Mouse (Mus musculus) MEL-GATA-1-ER (cell line): ENCODE results near the gene Hexim1.

Experiments used
- DNase-seq: peaks from one replicate; pipeline ENCODE4 v3.0.0-alpha.2; 2012; ENCODE audit warnings: low read depth; ENCODE audit errors: extremely low read depth

The Hexim1 gene

DNA sequence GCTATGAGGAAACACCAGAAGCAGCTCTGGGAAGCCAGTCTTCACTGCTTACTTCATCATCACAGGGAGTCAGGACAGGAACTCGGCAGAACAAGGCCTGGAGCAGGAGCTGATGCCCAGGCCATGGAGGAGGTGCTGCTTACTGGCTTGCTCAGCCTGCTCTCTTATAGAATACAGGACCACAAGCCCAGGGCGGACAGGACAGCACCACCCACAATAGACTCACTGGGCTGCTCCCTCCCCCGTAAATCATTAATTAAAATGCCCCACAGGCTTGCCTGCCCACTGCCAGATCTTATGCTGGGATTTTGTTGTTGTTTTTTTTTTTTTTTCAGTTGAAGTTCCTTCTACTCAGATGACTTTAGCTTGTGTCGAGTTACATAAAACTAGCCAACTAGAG lies 31.7 kb downstream of the Hexim1 start:
- DNase-seq, result no peak

DNA sequence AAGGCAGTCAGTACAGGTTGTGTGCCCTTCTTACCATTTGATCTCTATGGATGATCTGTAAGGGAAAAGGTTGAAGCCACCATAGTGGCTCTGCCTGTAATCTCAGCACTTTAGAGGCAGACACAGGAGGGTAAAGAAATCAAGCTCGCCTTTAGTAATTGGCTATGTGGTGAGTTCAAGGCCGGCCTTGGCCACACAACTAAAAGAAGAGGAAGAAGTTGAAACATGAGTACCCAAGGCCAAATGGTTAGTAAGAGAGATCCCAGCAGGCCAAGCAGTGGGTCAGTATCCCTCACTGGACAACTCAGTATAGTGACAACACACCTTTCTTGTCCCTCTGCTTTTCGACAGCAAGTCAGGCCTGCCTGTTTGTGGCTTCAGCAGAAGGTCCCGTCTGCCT lies 33.7 kb downstream of the Hexim1 start:
- DNase-seq, result no peak

DNA sequence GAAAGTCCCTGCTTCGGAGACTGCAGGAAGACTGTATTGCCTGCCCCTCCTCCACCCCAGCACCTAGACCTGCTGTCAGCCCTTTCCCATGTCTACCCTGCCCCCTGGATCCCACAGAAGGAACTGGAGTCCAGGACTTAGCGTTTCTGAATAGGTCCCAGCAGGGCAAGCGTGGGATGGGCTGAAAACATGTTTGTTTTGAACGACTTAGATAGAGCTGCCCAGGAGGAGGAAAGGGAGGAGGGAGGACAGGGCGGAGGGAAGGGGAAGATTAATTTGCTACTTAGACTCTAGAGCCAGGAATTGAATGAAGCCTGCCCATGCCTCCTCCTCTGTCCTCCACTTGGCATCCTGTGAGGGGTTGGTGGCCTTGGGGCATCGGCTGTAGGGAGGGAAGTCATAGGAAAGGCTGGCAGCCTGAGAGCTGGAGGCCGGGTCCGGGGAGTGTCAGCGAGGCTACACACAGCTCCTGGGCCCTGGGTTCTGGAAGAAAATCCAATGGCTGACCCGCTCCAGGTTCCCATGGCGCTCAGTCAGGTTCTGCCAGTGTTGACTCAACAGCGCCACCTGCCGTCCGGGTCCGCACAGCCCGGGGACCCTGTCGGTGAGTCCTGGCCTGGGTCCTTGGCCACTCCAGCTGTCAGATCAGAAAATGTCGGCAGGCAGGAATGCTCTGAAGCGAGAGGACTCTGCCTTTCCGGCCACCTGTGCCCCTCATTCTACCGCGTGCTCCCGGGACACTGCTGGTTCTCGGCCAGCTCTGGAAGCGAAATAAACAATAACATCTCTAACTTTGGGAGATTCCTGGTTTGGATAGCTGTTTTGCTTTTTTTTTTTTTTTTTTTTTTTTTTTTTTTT lies 42.8 kb downstream of the Hexim1 start:
- peak; percentile 70 for DNase-seq

DNA sequence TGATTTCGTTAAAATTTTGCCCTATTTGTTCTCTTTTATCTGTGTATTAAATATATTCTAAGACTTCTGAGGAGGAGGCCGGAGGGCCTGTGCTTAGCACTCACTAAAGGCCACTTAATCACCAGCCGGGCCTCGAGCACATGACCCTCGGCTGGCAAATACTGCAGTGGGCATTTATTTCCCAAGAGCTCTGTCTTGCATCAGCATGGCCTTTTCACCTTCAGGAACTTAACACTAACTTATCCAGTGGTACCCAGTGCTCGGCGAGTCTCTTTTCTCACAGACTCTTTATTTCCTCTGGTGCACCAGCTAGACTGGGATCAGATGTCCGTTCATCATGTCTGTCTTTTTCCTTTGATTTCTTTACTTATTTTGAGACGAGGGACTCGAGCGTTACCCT lies 44.7 kb downstream of the Hexim1 start:
- DNase-seq, result no peak

DNA sequence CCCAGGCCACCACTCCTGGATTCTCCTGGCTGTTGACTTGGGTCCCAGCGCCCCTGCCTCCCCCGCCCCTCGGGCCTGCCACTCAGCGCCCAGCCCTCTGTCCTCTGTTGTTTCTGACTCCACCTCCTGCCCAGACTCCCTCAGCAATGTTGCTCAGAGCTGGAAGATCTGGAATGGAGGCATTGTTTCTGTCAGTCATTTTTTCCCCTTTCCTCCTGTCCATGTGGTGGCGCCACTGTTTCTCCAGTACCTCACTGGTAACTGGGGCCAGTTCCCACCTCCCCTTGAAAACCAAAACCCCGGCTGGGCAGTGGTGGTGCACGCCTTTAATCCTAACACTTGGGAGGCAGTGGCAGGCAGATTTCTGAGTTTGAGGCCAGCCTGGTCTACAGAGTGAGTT lies 45.4 kb downstream of the Hexim1 start:
- DNase-seq, result no peak

DNA sequence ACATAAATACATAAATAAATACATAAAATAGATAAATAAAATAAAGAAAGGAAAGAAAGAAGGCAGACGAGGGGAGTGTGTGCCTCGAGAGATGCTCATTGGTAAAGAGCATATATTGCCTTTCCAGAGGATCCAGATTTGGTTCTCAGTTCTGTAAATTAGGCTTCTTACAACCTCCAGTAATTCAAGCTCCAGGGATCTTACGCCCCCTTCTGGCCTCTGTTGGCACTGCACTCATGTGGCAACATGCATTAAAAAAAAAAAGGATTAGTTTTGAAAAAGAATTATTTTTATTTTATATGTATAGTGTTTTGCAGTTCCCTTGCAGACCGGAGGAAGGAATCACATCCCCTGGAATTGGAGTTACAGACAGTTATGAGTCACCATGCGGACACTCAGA lies 46.1 kb downstream of the Hexim1 start:
- peak; percentile 60 for DNase-seq

DNA sequence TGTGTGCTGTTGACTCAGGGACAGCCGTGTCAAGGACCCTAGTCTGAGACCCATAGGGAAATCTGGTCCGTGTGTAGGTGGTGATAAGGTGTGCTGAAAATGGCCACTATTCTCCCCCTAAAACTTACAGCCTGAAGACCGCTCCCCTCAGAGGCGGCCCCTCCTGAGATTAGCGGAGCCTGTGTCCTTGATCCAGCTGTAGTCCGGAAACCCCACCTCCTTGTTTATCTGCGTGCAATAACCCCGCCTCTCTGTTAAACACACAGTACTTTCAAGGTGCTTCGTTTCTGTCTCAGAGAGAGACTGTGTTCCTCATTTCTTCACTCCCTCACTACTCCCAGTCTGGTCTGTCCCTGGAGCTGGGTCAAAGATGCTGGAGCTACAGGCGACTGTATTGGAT lies 48.4 kb downstream of the Hexim1 start:
- DNase-seq, result peak; percentile 77

DNA sequence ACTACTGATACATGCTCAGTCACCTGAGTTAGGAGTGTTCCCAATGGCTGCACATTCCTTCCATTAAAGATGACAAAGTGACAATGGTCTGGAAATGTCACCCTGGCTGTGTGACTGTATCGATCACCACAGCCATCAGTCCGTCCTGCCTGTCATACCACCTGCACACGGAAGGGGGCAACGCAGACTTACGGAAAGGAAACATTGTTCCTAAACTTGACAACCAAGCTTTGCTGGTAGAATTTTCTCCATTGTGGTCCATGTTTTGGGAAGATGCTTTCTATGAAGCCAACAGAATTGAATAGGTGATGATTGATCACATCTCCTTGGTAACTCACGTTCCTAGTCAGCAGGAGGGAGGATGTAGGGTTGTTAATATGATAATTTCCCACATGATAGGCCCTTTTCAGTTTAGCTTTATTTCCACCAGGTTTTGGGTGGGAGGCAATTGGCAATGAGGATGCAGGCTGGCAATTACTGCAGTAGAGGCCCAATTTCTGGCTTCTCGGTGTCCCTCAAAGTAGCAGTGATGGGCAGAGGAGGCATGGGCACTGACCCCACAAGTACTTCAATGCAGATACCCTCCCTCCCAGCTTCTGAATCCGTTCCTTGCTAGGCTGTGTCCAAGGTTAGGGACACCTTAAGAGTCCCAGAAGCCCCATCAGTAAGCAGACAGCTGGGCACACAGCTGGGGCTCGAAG lies 52.8 kb downstream of the Hexim1 start:
- DNase-seq, result no peak
